Mouse (Mus musculus) testis, adult 2 months (tissue): ENCODE results near the gene Adat2.

Experiments
- CTCF ChIP-seq: fragments of 200-500 bp; IDR thresholded peaks from 2 replicates; pipeline ENCODE4 v1.5.1; 2012; ENCODE audit warnings: low read depth, mild to moderate bottlenecking, inconsistent platforms, low read length, moderate library complexity; ENCODE audit not compliant: control insufficient read depth, insufficient read depth, insufficient replicate concordance
- POLR2A ChIP-seq: fragments of 200-500 bp; IDR thresholded peaks from 2 replicates; pipeline ENCODE4 v1.6.1; 2012; ENCODE audit warnings: low read depth, mild to moderate bottlenecking, inconsistent platforms, low read length, moderate library complexity; ENCODE audit not compliant: control insufficient read depth

DNA sequence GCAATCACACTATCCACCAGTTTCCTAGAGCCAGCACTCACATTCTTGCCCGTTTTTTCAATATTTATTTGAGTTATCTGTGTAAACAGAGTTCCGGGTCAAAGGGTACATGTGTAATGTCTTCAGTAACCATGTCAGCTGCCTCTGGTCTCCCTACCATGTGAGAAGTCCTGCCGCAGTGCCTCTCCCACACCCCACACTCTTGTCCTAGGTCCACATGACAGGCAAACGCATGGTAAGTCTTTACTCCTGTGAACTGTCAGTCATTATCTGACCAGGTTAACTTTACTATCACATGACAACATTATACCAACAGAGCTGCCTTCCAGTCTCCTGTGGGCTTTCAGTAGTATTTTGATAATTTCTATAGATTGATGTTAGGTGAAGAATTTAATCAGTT is 24.5 kb upstream of the Adat2 start:
- no peak for TF ChIP-seq POLR2A
- TF ChIP-seq CTCF = no peak
